Mouse (Mus musculus): ENCODE measurements around the gene Tjp2. TPM values are rescaled to one million over a fixed set of nuclear protein-coding genes. Genes with fewer than 3 reads are reported as not detected.

Tjp2 gene
- polyA plus RNA-seq, 2 experiments = 12.1 to 14.9 TPM

DNA sequence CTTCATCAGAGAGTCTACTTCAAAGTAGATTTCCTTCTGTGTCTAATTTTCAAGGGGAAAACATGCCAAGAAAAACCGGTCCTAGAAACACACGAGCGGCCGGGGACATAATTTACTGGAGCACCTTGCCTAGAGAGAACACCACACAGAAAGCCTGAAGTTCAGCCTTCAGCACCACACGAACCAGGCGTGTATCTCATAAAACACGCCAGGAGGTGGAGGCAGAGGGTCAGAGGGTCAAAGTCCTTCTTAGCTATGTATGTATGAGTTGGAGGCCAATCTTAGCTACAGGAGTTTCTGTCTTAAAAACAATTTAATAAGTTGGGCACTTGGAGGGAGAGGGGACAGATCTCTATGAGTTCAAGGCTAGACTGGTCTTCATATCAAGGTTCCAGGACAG is 9.9 kb downstream of the Tjp2 start:
- 47% methylated on average over 7 of the region's 7 CpGs for WGBS
- no peaks in the 10 kb centered on the region for H3K27me3 ChIP-seq (ENCODE audit: control insufficient read depth, insufficient read depth, low read length)
- no peak overlapping the region for H3K27ac ChIP-seq (replicated peaks; ENCODE audit: low read depth, low read length)
- DNase-seq (ENCODE audit: low spot score) = peak; percentile 18
- H3K9ac ChIP-seq (ENCODE audit: low read depth, low read length, severe bottlenecking) = no peak overlapping the region
- H3K4me2 ChIP-seq (replicated peaks; ENCODE audit: low read depth, low read length, severe bottlenecking) = no peak overlapping the region
- peaks cover 7% of the 10 kb centered on the region for H3K4me1 ChIP-seq (ENCODE audit: control insufficient read depth, insufficient read depth, low read length)
- no peaks in the 10 kb centered on the region for H3K9me3 ChIP-seq (ENCODE audit: control insufficient read depth, low read length)
- H3K36me3 ChIP-seq (ENCODE audit: control insufficient read depth, insufficient read depth, low read length) = no peaks in the 10 kb centered on the region
- no peak overlapping the region for H3K4me3 ChIP-seq (replicated peaks; ENCODE audit: low read length)
- no peak for ATAC-seq (ENCODE audit: low FRiP score, low read depth)
- TF ChIP-seq POLR2A (IDR thresholded peaks at IDR 0.05; ENCODE audit: borderline replicate concordance, extremely low read depth, insufficient read depth, insufficient read length) = no peak

- no peak overlapping the region for H3K4me3 ChIP-seq (replicated peaks; ENCODE audit: low read length)
- H3K4me2 ChIP-seq (replicated peaks; ENCODE audit: low read depth, low read length, severe bottlenecking) = no peak overlapping the region
- peaks cover 7% of the 10 kb centered on the region for H3K4me1 ChIP-seq (ENCODE audit: control insufficient read depth, insufficient read depth, low read length)
- H3K9ac ChIP-seq (ENCODE audit: low read depth, low read length, severe bottlenecking) = no peak overlapping the region
- H3K9me3 ChIP-seq (ENCODE audit: control insufficient read depth, low read length) = no peaks in the 10 kb centered on the region
- H3K36me3 ChIP-seq (ENCODE audit: control insufficient read depth, insufficient read depth, low read length) = no peaks in the 10 kb centered on the region
- no peak for ATAC-seq (ENCODE audit: low FRiP score, low read depth)
- no peaks in the 10 kb centered on the region for H3K27me3 ChIP-seq (ENCODE audit: control insufficient read depth, insufficient read depth, low read length)
- 52% methylated on average over 7 of the region's 7 CpGs for WGBS
- no peak overlapping the region for H3K27ac ChIP-seq (replicated peaks; ENCODE audit: low read depth, low read length)
- no peak for TF ChIP-seq POLR2A (IDR thresholded peaks at IDR 0.05; ENCODE audit: borderline replicate concordance, extremely low read depth, insufficient read depth, insufficient read length)
- DNase-seq (ENCODE audit: low spot score) = no peak
These were observed 11.5 kb downstream of the Tjp2 start for GRCm38 (mm10) chr19:24213299-24213698.

- Histone ChIP-seq H3K27ac (replicated peaks; ENCODE audit: low read depth, low read length) (no peak overlapping the region), H3K9ac (ENCODE audit: low read depth, low read length, severe bottlenecking) (no peak overlapping the region), H3K4me1 (ENCODE audit: control insufficient read depth, insufficient read depth, low read length) (peaks cover 7% of the 10 kb centered on the region), H3K4me2 (replicated peaks; ENCODE audit: low read depth, low read length, severe bottlenecking) (no peak overlapping the region), H3K9me3 (ENCODE audit: control insufficient read depth, low read length) (no peaks in the 10 kb centered on the region), H3K4me3 (replicated peaks; ENCODE audit: low read length) (no peak overlapping the region), H3K36me3 (ENCODE audit: control insufficient read depth, insufficient read depth, low read length) (no peaks in the 10 kb centered on the region), H3K27me3 (ENCODE audit: control insufficient read depth, insufficient read depth, low read length) (no peaks in the 10 kb centered on the region)
- DNase-seq (ENCODE audit: low spot score) = no peak
- TF ChIP-seq POLR2A (IDR thresholded peaks at IDR 0.05; ENCODE audit: borderline replicate concordance, extremely low read depth, insufficient read depth, insufficient read length) = no peak
- no peak for ATAC-seq (ENCODE audit: low FRiP score, low read depth)
- WGBS = 85% methylated on average over 12 of the region's 12 CpGs
These were observed 12.1 kb downstream of the Tjp2 start for GRCm38 (mm10) chr19:24212552-24213249.

- Histone ChIP-seq H3K9me3 (ENCODE audit: control insufficient read depth, low read length) (no peaks in the 10 kb centered on the region), H3K27me3 (ENCODE audit: control insufficient read depth, insufficient read depth, low read length) (no peaks in the 10 kb centered on the region), H3K9ac (ENCODE audit: low read depth, low read length, severe bottlenecking) (no peak overlapping the region), H3K4me1 (ENCODE audit: control insufficient read depth, insufficient read depth, low read length) (peaks cover 3% of the 10 kb centered on the region; the same call in 1 of the 2 replicates), H3K4me3 (replicated peaks; ENCODE audit: low read length) (no peak overlapping the region), H3K27ac (replicated peaks; ENCODE audit: low read depth, low read length) (no peak overlapping the region), H3K4me2 (replicated peaks; ENCODE audit: low read depth, low read length, severe bottlenecking) (no peak overlapping the region), H3K36me3 (ENCODE audit: control insufficient read depth, insufficient read depth, low read length) (no peaks in the 10 kb centered on the region)
- WGBS = 78% methylated on average over 10 of the region's 10 CpGs
- no peak for DNase-seq (ENCODE audit: low spot score)
- ATAC-seq (ENCODE audit: low FRiP score, low read depth) = no peak
- TF ChIP-seq POLR2A (IDR thresholded peaks at IDR 0.05; ENCODE audit: borderline replicate concordance, extremely low read depth, insufficient read depth, insufficient read length) = no peak
These were observed 13.7 kb downstream of the Tjp2 start for GRCm38 (mm10) chr19:24211168-24211567.

- H3K4me3 ChIP-seq (replicated peaks; ENCODE audit: low read length) = no peak overlapping the region
- no peak overlapping the region for H3K27ac ChIP-seq (replicated peaks; ENCODE audit: low read depth, low read length)
- H3K36me3 ChIP-seq (ENCODE audit: control insufficient read depth, insufficient read depth, low read length) = no peaks in the 10 kb centered on the region
- no peak for ATAC-seq (ENCODE audit: low FRiP score, low read depth)
- WGBS = 93% methylated on average over 15 of the region's 15 CpGs
- H3K27me3 ChIP-seq (ENCODE audit: control insufficient read depth, insufficient read depth, low read length) = no peaks in the 10 kb centered on the region
- H3K4me1 ChIP-seq (ENCODE audit: control insufficient read depth, insufficient read depth, low read length) = no peaks in the 10 kb centered on the region
- DNase-seq (ENCODE audit: low spot score) = no peak
- no peak for TF ChIP-seq POLR2A (IDR thresholded peaks at IDR 0.05; ENCODE audit: borderline replicate concordance, extremely low read depth, insufficient read depth, insufficient read length)
- no peak overlapping the region for H3K4me2 ChIP-seq (replicated peaks; ENCODE audit: low read depth, low read length, severe bottlenecking)
- no peak overlapping the region for H3K9ac ChIP-seq (ENCODE audit: low read depth, low read length, severe bottlenecking)
- no peaks in the 10 kb centered on the region for H3K9me3 ChIP-seq (ENCODE audit: control insufficient read depth, low read length)
These were observed 15.3 kb downstream of the Tjp2 start for GRCm38 (mm10) chr19:24209516-24209915.

All from limb, embryonic 14.5 days (tissue).